Mouse (Mus musculus) neural tube, embryonic 13.5 days (tissue): ENCODE measurements at regions not wholly inside any gene's neighbourhood (a gene's known extent, or its start where the extent isn't known, plus 50 kb on each side); places are given as distances from the start of the nearest gene placed in this dataset.

Source experiments
- ATAC-seq: fragments of 200-750 bp; cut with Nextera tagmentation; 2 replicates; pipeline ENCODE4 v1.8.0; 2017; ENCODE audit warnings: low read depth, mild to moderate bottlenecking, moderate TSS enrichment, moderate library complexity
- H3K27ac ChIP-seq: fragments of 300-500 bp; sonication (generic); replicated peaks from 2 replicates; pipeline ENCODE4 v1.5.1; 2015; ENCODE audit warnings: moderate library complexity, mild to moderate bottlenecking, inconsistent platforms
- H3K27me3 ChIP-seq: fragments of 300-500 bp; sonication (generic); 2 replicates; pipeline ENCODE4 v1.6.1; 2015; ENCODE audit warnings: mild to moderate bottlenecking, inconsistent platforms
- H3K36me3 ChIP-seq: fragments of 300-500 bp; sonication (generic); 2 replicates; pipeline ENCODE4 v1.6.1; 2015; ENCODE audit warnings: mild to moderate bottlenecking, inconsistent platforms
- H3K4me1 ChIP-seq: fragments of 300-500 bp; sonication (generic); replicated peaks from 2 replicates; pipeline ENCODE4 v1.6.1; 2015; ENCODE audit warnings: inconsistent platforms
- H3K4me2 ChIP-seq: fragments of 300-500 bp; sonication (generic); 2 replicates; pipeline ENCODE4 v1.6.1; 2015; ENCODE audit warnings: inconsistent platforms, mild to moderate bottlenecking, moderate library complexity
- H3K4me3 ChIP-seq: fragments of 300-500 bp; sonication (generic); 2 replicates; pipeline ENCODE4 v1.5.1; 2015; ENCODE audit warnings: mild to moderate bottlenecking, inconsistent platforms
- H3K9ac ChIP-seq: fragments of 300-500 bp; sonication (generic); 2 replicates; pipeline ENCODE4 v1.6.1; 2015; ENCODE audit warnings: moderate library complexity, mild to moderate bottlenecking, inconsistent platforms
- H3K9me3 ChIP-seq: fragments of 300-500 bp; sonication (generic); 2 replicates; pipeline ENCODE4 v1.6.1; 2016; ENCODE audit warnings: inconsistent platforms
- WGBS: fragments of 180-500 bp; shearing (Covaris S2); methylation state at CpG from one replicate; pipeline ENCODE4 v1.1.7; 2015; 5-methylcytosine and 5-hydroxymethylcytosine counted together

DNA sequence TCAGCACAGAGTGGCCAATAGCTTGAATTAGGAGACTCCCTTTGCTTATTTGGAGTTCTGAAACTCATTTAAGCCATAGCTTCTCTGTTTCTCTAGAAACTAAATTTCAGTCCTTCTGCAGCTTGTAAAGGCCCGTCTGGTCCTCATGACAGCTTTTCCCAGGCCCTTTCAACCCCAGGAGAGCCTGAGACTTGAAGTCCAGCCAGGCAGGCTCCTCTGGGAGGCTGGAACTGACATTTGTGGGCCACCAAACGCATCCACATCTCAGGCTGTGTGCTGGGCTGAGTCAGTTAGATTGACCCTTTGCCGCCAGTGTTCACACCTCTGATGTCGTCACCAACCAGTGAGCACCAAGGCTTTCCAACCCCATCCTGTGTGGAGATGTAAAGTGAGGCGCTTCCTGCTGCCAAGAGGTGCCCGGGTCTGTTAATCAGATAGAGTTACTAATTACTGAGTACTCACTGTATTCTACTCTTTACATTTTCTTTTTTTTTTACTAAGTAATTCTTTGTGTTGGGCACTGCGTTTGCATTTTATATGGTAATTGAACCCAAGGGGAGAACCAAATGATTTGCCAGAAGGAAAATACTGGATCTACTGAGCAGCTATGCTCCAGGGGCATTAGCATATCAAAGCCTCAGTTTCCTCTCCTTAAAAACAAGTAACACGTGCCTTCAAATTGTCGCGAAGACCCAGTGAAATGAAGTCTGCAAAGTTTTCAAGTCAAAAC is 207.0 kb downstream of the Snx19 start:
- Histone ChIP-seq H3K36me3 (no peaks in the 10 kb centered on the region), H3K9me3 (no peaks in the 10 kb centered on the region), H3K4me2 (no peak overlapping the region), H3K4me3 (no peak overlapping the region), H3K27me3 (no peaks in the 10 kb centered on the region), H3K27ac (no peak overlapping the region), H3K4me1 (peaks cover 21% of the 10 kb centered on the region), H3K9ac (no peak overlapping the region)
- WGBS, result 46% methylated on average over 10 of the region's 10 CpGs
- ATAC-seq, result no peak

DNA sequence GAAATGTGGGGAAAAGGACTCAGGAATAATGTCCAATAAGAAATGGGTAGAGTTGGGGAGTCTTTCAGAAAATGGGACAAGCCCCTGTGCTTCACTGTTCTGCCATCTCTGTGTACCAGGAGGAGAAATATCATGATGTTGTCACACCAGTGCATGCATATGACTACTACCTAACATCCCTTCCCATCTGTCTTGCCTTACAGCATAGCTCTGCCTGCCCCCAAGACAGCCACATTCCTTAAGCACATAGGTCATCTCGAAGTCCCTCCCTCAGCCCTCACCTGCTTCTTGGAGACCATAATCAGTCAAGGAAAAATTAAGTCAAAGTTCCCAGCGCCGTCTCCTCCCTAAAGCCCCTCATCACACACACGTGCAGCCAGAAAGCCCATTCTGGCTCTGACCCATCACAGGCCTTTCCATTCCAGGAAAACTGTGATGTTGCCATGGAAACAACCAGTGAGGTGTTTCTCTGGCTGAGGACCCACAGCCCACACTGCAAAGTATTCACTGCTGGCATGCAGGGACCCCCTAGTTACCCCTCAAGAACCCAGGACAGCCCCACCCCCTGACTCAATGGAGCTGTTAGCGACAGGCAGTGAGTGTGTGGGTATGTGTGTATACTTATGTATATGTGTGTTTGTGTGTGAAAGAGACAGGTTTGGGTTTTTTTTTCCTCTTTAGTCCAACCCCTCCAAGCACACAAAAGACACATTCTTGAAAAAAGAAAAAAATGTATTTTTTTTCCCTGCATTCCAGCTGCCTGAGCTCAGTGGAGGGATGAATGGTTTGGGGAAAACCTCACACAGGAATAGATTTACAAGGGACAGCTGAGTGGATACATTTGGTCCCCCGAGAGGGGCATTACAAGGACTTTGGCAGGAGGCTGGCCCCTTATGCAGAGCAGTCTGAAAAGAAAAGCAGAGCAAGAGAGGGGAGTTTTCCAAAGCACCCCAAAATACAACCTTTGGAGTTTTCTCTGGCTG is 205.5 kb downstream of the Snx19 start:
- 43% methylated on average over 6 of the region's 6 CpGs for WGBS
- H3K27ac ChIP-seq, result 0 out of 2 replicates have a peak overlapping the region, but pooled peaks have one; percentile 38
- H3K4me1 ChIP-seq, result peaks cover 21% of the 10 kb centered on the region
- peak; percentile 65 for ATAC-seq
- no peaks in the 10 kb centered on the region for H3K27me3 ChIP-seq
- H3K4me3 ChIP-seq, result no peak overlapping the region
- no peak overlapping the region for H3K4me2 ChIP-seq
- H3K9me3 ChIP-seq, result no peaks in the 10 kb centered on the region
- H3K36me3 ChIP-seq, result no peaks in the 10 kb centered on the region
- H3K9ac ChIP-seq, result no peak overlapping the region

GRCm38 (mm10) chr9:30625635-30626034 is 198.7 kb downstream of the Snx19 start:
- 90% methylated on average over 8 of the region's 8 CpGs for WGBS
- Histone ChIP-seq H3K4me3 (no peak overlapping the region), H3K4me1 (no peaks in the 10 kb centered on the region), H3K27ac (no peak overlapping the region), H3K27me3 (no peaks in the 10 kb centered on the region), H3K9me3 (no peaks in the 10 kb centered on the region), H3K36me3 (no peaks in the 10 kb centered on the region), H3K4me2 (no peak overlapping the region), H3K9ac (no peak overlapping the region)
- ATAC-seq, result no peak

GRCm38 (mm10) chr9:30625090-30625489 is 198.2 kb downstream of the Snx19 start:
- no peak overlapping the region for H3K27ac ChIP-seq
- H3K4me3 ChIP-seq, result no peak overlapping the region
- H3K27me3 ChIP-seq, result no peaks in the 10 kb centered on the region
- no peak overlapping the region for H3K9ac ChIP-seq
- no peak overlapping the region for H3K4me2 ChIP-seq
- no peaks in the 10 kb centered on the region for H3K36me3 ChIP-seq
- H3K4me1 ChIP-seq, result no peaks in the 10 kb centered on the region
- no peak for ATAC-seq
- H3K9me3 ChIP-seq, result no peaks in the 10 kb centered on the region
- WGBS, result 86% methylated on average over 3 of the region's 3 CpGs

DNA sequence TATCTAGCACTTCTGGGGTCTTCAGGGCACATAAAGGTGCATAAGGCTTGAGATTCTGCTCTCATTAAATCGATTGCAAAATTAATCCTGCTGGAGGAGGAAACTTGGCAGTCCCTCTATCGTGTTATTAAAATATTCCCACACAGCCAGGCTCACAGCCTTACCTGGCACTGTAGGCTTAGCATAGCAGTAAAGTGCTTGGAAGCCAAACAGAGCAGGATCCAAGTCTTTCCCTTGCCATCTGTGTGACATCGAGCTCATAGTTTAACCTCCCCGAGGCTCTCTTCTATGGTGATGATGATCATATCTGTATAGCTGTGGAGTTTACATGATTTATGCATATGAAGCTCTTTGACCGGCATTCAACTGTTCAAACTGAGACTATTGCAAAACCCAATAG is 197.6 kb downstream of the Snx19 start:
- no peak overlapping the region for H3K4me2 ChIP-seq
- no peak overlapping the region for H3K9ac ChIP-seq
- no peak for ATAC-seq
- H3K4me1 ChIP-seq, result no peaks in the 10 kb centered on the region
- no peak overlapping the region for H3K4me3 ChIP-seq
- no peaks in the 10 kb centered on the region for H3K27me3 ChIP-seq
- H3K9me3 ChIP-seq, result no peaks in the 10 kb centered on the region
- WGBS, result 90% methylated on average over 5 of the region's 5 CpGs
- no peak overlapping the region for H3K27ac ChIP-seq
- H3K36me3 ChIP-seq, result no peaks in the 10 kb centered on the region

- H3K27ac ChIP-seq, result no peak overlapping the region
- 89% methylated on average over 2 of the region's 2 CpGs for WGBS
- H3K27me3 ChIP-seq, result no peaks in the 10 kb centered on the region
- no peaks in the 10 kb centered on the region for H3K36me3 ChIP-seq
- H3K9ac ChIP-seq, result no peak overlapping the region
- H3K4me1 ChIP-seq, result no peaks in the 10 kb centered on the region; the same call in 1 of the 2 replicates
- H3K4me2 ChIP-seq, result no peak overlapping the region
- no peak for ATAC-seq
- H3K4me3 ChIP-seq, result no peak overlapping the region
- no peaks in the 10 kb centered on the region for H3K9me3 ChIP-seq
Measured at GRCm38 (mm10) chr9:30619325-30619724, 192.4 kb downstream of the Snx19 start.

GRCm38 (mm10) chr9:30618181-30618580 is 191.3 kb downstream of the Snx19 start:
- Histone ChIP-seq H3K27me3 (no peaks in the 10 kb centered on the region), H3K4me3 (no peak overlapping the region), H3K4me1 (peaks cover 10% of the 10 kb centered on the region), H3K36me3 (no peaks in the 10 kb centered on the region), H3K9ac (no peak overlapping the region), H3K4me2 (no peak overlapping the region), H3K9me3 (no peaks in the 10 kb centered on the region), H3K27ac (no peak overlapping the region)
- ATAC-seq, result no peak
- WGBS, result 84% methylated on average over 2 of the region's 2 CpGs

- Histone ChIP-seq H3K36me3 (no peaks in the 10 kb centered on the region), H3K4me2 (no peak overlapping the region), H3K4me3 (no peak overlapping the region), H3K27me3 (no peaks in the 10 kb centered on the region), H3K9me3 (no peaks in the 10 kb centered on the region), H3K27ac (no peak overlapping the region), H3K4me1 (peaks cover 10% of the 10 kb centered on the region), H3K9ac (no peak overlapping the region)
- ATAC-seq, result no peak
- 53% methylated on average over 6 of the region's 6 CpGs for WGBS
Measured at GRCm38 (mm10) chr9:30613715-30614114, 186.8 kb downstream of the Snx19 start.

GRCm38 (mm10) chr9:30613003-30613552 is 186.2 kb downstream of the Snx19 start:
- Histone ChIP-seq H3K9ac (no peak overlapping the region), H3K4me3 (no peak overlapping the region), H3K27me3 (no peaks in the 10 kb centered on the region), H3K4me2 (no peak overlapping the region), H3K9me3 (no peaks in the 10 kb centered on the region), H3K36me3 (no peaks in the 10 kb centered on the region), H3K4me1 (peaks cover 10% of the 10 kb centered on the region), H3K27ac (no peak overlapping the region)
- ATAC-seq, result no peak
- 74% methylated on average over 5 of the region's 5 CpGs for WGBS

GRCm38 (mm10) chr9:30610328-30610727 is 183.4 kb downstream of the Snx19 start:
- H3K9ac ChIP-seq, result no peak overlapping the region
- no peak overlapping the region for H3K4me3 ChIP-seq
- H3K27me3 ChIP-seq, result no peaks in the 10 kb centered on the region
- H3K4me2 ChIP-seq, result no peak overlapping the region
- H3K9me3 ChIP-seq, result no peaks in the 10 kb centered on the region
- WGBS, result 85% methylated on average over 7 of the region's 7 CpGs
- peaks cover 10% of the 10 kb centered on the region for H3K4me1 ChIP-seq
- no peak for ATAC-seq
- no peaks in the 10 kb centered on the region for H3K36me3 ChIP-seq
- no peak overlapping the region for H3K27ac ChIP-seq

GRCm38 (mm10) chr9:30599756-30600155 is 172.8 kb downstream of the Snx19 start:
- no peaks in the 10 kb centered on the region for H3K36me3 ChIP-seq
- H3K9me3 ChIP-seq, result no peaks in the 10 kb centered on the region
- ATAC-seq, result no peak
- H3K4me3 ChIP-seq, result no peak overlapping the region
- H3K4me1 ChIP-seq, result no peaks in the 10 kb centered on the region
- WGBS, result 82% methylated on average over 7 of the region's 7 CpGs
- no peak overlapping the region for H3K27ac ChIP-seq
- no peak overlapping the region for H3K9ac ChIP-seq
- H3K4me2 ChIP-seq, result no peak overlapping the region
- no peaks in the 10 kb centered on the region for H3K27me3 ChIP-seq

DNA sequence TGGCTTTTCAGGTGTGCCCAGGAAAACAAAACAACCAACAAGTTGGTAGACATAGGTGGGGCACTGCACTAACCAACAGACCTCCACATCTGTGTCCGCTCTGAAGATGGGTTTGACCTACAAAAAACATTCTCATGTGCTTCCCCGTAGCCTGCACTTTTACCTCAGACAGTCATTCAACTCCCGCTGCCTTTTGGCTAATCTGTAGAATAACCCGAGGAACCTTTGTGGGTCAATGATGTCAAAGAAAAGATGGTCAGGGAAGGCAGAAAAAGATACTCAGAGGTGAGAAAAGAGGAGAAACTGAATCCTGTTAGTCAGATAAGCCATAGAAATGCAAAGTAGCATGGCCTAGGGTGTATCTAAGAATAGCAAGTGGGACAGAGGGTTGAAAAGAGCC is 170.8 kb downstream of the Snx19 start:
- Histone ChIP-seq H3K9ac (no peak overlapping the region), H3K27ac (no peak overlapping the region), H3K4me2 (no peak overlapping the region), H3K36me3 (no peaks in the 10 kb centered on the region), H3K27me3 (no peaks in the 10 kb centered on the region), H3K4me3 (no peak overlapping the region), H3K9me3 (no peaks in the 10 kb centered on the region; the same call in 1 of the 2 replicates), H3K4me1 (no peaks in the 10 kb centered on the region)
- ATAC-seq, result no peak
- WGBS, result 65% methylated on average over 4 of the region's 4 CpGs
